ENCODE assay signal across 9 mouse cellular contexts in genomic region chr13:77864804-77865203, GRCm38 (mm10).
DNase-seq lines count a peak whose midpoint lies in the region; ATAC-seq and TF ChIP-seq lines count a peak whose summit lies in the region.
"Had no signal": no experiment of that assay in that cellular context is flagged by ENCODE, and none has a peak within 500 bp of the region (broad histone marks: within the 10 kb centered on the region; RNA-seq: fewer than 3 reads in every experiment).

No protein-coding gene starts in this region.

- ATAC-seq in kidney, embryonic 14.5 days (ENCODE audit: low FRiP score, low TSS enrichment), result peak; percentile 52; the same call in 1 of the 2 replicates
- ATAC-seq in megakaryocyte progenitor cell, adult 5-6 weeks (replicated peaks; ENCODE audit: poor library complexity), result peak; percentile 52

- H3K4me1 ChIP-seq in kidney, embryonic 14.5 days (ENCODE audit: control insufficient read depth, insufficient read depth, low read length), result no peaks in the 10 kb centered on the region
- H3K4me1 ChIP-seq in MEL (ENCODE audit: control insufficient read depth in 1 of 2, insufficient read depth in 2 of 2, low read length in 2 of 2), result no peaks in the 10 kb centered on the region; a peak in 1 of 4 replicates

- H3K4me3 ChIP-seq in kidney, embryonic 14.5 days (ENCODE audit: low read length), result no peak overlapping the region
- no peak overlapping the region for H3K4me3 ChIP-seq in MEL (ENCODE audit: control insufficient read depth in 1 of 2, insufficient read depth in 1 of 2, low read depth in 2 of 2, low read length in 2 of 2)
- H3K4me3 ChIP-seq: erythroblast, embryonic 14.5 days had no signal

- H3K9me3 ChIP-seq in kidney, embryonic 14.5 days (ENCODE audit: control insufficient read depth, low read length), result no peaks in the 10 kb centered on the region
- no peaks in the 10 kb centered on the region for H3K9me3 ChIP-seq in MEL (replicated peaks; ENCODE audit: insufficient read depth, low read length)

- H3K27ac ChIP-seq in kidney, embryonic 14.5 days (ENCODE audit: low read depth, low read length), result no peak overlapping the region
- no peak overlapping the region for H3K27ac ChIP-seq in MEL (ENCODE audit: control insufficient read depth, low read depth, low read length)

- 97% methylated on average over 1 of the region's 1 CpGs for WGBS in kidney, embryonic 14.5 days

- TF ChIP-seq RAD21 in MEL (IDR thresholded peaks at IDR 0.05; ENCODE audit: low read depth, low read length), result peak; percentile 72

- no peaks in the 10 kb centered on the region for H3K79me2 ChIP-seq in MEL (ENCODE audit: control insufficient read depth, insufficient read depth, low read length, poor library complexity)

- TF ChIP-seq EP300 in MEL (IDR thresholded peaks at IDR 0.05; ENCODE audit: low read depth in 1 of 2, low read length in 2 of 2), result no peak

- no peak overlapping the region for H3K9ac ChIP-seq in kidney, embryonic 14.5 days (ENCODE audit: low read depth, low read length)
- no peak overlapping the region for H3K9ac ChIP-seq in MEL (ENCODE audit: control insufficient read depth, low read depth, low read length, poor library complexity, severe bottlenecking)

- no peaks in the 10 kb centered on the region for H3K36me3 ChIP-seq in kidney, embryonic 14.5 days (ENCODE audit: control insufficient read depth, insufficient read depth, low read length)
- no peaks in the 10 kb centered on the region; a peak in 1 of 4 replicates for H3K36me3 ChIP-seq in MEL (ENCODE audit: control insufficient read depth in 1 of 2, insufficient read depth in 2 of 2, low read length in 2 of 2)

- TF ChIP-seq CTCF in MEL (IDR thresholded peaks at IDR 0.05 in 2 of 3, conservative IDR thresholded peaks at IDR 0.05 in 1 of 3; ENCODE audit: control insufficient read depth in 1 of 3, insufficient read depth in 1 of 3, low read depth in 2 of 3, low read length in 3 of 3, poor library complexity in 1 of 3, severe bottlenecking in 1 of 3), result peak in 2 of 3 experiments; percentile 17 to 61; a peak in 2 of 6 replicates
- no peak for TF ChIP-seq CTCF in brain, embryonic 14.5 days (IDR thresholded peaks at IDR 0.05; ENCODE audit: borderline replicate concordance, extremely low read depth, insufficient read depth, insufficient read length)

- no peaks in the 10 kb centered on the region for H3K27me3 ChIP-seq in kidney, embryonic 14.5 days (ENCODE audit: control insufficient read depth, insufficient read depth, low read length)
- H3K27me3 ChIP-seq in MEL (ENCODE audit: control insufficient read depth in 1 of 2, insufficient read depth in 2 of 2, low read length in 2 of 2), result no peaks in the 10 kb centered on the region

- H3K4me2 ChIP-seq in kidney, embryonic 14.5 days (replicated peaks; ENCODE audit: low read depth, low read length), result no peak overlapping the region
- H3K4me2 ChIP-seq: liver, embryonic 11.5 days had no signal

- TF ChIP-seq POLR2A in MEL (IDR thresholded peaks at IDR 0.05; ENCODE audit: control insufficient read depth in 1 of 2, insufficient read depth in 1 of 2, low read depth in 1 of 2, low read length in 2 of 2, poor library complexity in 1 of 2), result no peak
- no peak for TF ChIP-seq POLR2A in brain, embryonic 14.5 days (IDR thresholded peaks at IDR 0.05; ENCODE audit: borderline replicate concordance, extremely low read depth, insufficient read depth, insufficient read length, poor library complexity, severe bottlenecking)

- no peak for DNase-seq in kidney, postnatal 4 days
- peak; percentile 32 for DNase-seq in MEL (ENCODE audit: low read depth, low spot score)
- peak; percentile 84 for DNase-seq in brain, embryonic 14.5 days (ENCODE audit: low read depth)
- DNase-seq in gastrocnemius, adult 18-20 months (ENCODE audit: low spot score), result no peak
- no peak for DNase-seq in kidney, postnatal 25 days

TF ChIP-seq in MEL, 35 proteins besides CTCF, POLR2A, EP300 and RAD21:
- TF ChIP-seq POLR2AphosphoS2 (IDR thresholded peaks at IDR 0.05; ENCODE audit: low read length) (no peak), SMC3 (IDR thresholded peaks at IDR 0.05; ENCODE audit: low read depth, low read length) (peak; percentile 61), MAFK (IDR thresholded peaks at IDR 0.05; ENCODE audit: borderline replicate concordance, low read depth, low read length) (no peak), ZC3H11A (IDR thresholded peaks at IDR 0.05; ENCODE audit: low read depth, low read length) (peak; percentile 50), ZNF384 (IDR thresholded peaks at IDR 0.05; ENCODE audit: low read depth, low read length) (no peak), USF2 (IDR thresholded peaks at IDR 0.05; ENCODE audit: borderline replicate concordance in 1 of 2, insufficient read depth in 1 of 2, low read depth in 1 of 2, low read length in 2 of 2) (no peak)

Comparison
In these comparisons a context has a peak if more than half of its experiments do, and no peak if none do; other contexts are left out.
1. DNase-seq: peak in MEL (single experiment) and brain, embryonic 14.5 days (single experiment); none in kidney, postnatal 4 days (0 of 2), gastrocnemius, adult 18-20 months (single experiment) and kidney, postnatal 25 days (0 of 2).